Mouse (Mus musculus): ENCODE measurements around the gene Stxbp5. TPM values are rescaled to one million over a fixed set of nuclear protein-coding genes. Genes with fewer than 3 reads are reported as not detected.
"Not testable (repeated sequence)": the region's sequence is repeated elsewhere in the genome, so short reads cannot be mapped to it uniquely, and the experiment has no call there.

The Stxbp5 gene
- total RNA-seq, 2 experiments from 2014 or later: 110 to 120 TPM

GRCm38 (mm10) chr10:9889651-9890050 is 11.2 kb downstream of the Stxbp5 start:
- Histone ChIP-seq H3K4me3 (no peak overlapping the region), H3K27ac (no peak overlapping the region)
- no peak for DNase-seq (ENCODE audit: extremely low spot score in 1 of 2, low spot score in 2 of 2)
- TF ChIP-seq CTCF (IDR thresholded peaks at IDR 0.05): no peak
- intact Hi-C loops (cut with DNase I): no loop called here

DNA sequence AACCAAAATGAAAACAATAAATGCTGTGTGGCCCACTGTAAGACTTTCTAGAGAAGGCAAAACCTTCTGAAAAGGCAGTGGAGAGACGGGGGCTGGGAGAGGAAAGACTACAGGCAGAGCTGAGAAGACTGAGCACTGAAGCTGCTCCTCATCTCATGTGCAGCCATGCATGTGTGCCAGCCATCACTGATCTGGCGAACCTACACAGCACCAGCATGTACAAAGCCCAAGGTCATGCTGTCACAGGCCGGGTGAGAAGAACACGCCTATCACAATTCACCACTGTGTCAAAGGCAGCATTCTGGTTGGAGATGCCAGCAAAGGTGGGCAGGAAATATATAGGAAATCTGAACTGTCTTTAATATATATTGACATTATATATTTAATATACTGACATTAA is 12.2 kb downstream of the Stxbp5 start:
- H3K27ac ChIP-seq: no peak overlapping the region
- H3K4me3 ChIP-seq: no peak overlapping the region
- no peak for TF ChIP-seq CTCF (IDR thresholded peaks at IDR 0.05)
- intact Hi-C loops (cut with DNase I): no loop called here
- DNase-seq (ENCODE audit: extremely low spot score in 1 of 2, low spot score in 2 of 2): no peak

GRCm38 (mm10) chr10:9881781-9882320 is 19.0 kb downstream of the Stxbp5 start:
- intact Hi-C loops (cut with DNase I); H3K4me3 ChIP-seq; DNase-seq (ENCODE audit: extremely low spot score in 1 of 2, low spot score in 2 of 2); H3K27ac ChIP-seq: not testable (repeated sequence)

GRCm38 (mm10) chr10:9880070-9880728 is 20.7 kb downstream of the Stxbp5 start:
- Histone ChIP-seq H3K4me3 (no peak overlapping the region), H3K27ac (no peak overlapping the region)
- no peak for DNase-seq (ENCODE audit: extremely low spot score in 1 of 2, low spot score in 2 of 2)
- intact Hi-C loops (cut with DNase I): no loop called here
- no peak for TF ChIP-seq CTCF (IDR thresholded peaks at IDR 0.05)

GRCm38 (mm10) chr10:9878821-9879489 is 21.9 kb downstream of the Stxbp5 start:
- no peak for TF ChIP-seq CTCF (IDR thresholded peaks at IDR 0.05)
- Histone ChIP-seq H3K27ac (no peak overlapping the region), H3K4me3 (no peak overlapping the region)
- no peak for DNase-seq (ENCODE audit: extremely low spot score in 1 of 2, low spot score in 2 of 2)
- intact Hi-C loops (cut with DNase I): no loop called here

- DNase-seq (ENCODE audit: extremely low spot score in 1 of 2, low spot score in 2 of 2): no peak
- H3K27ac ChIP-seq: no peak overlapping the region
- intact Hi-C loops (cut with DNase I): no loop called here
- H3K4me3 ChIP-seq: no peak overlapping the region
- no peak for TF ChIP-seq CTCF (IDR thresholded peaks at IDR 0.05)
Measured at GRCm38 (mm10) chr10:9875905-9876304, 25.0 kb downstream of the Stxbp5 start.

DNA sequence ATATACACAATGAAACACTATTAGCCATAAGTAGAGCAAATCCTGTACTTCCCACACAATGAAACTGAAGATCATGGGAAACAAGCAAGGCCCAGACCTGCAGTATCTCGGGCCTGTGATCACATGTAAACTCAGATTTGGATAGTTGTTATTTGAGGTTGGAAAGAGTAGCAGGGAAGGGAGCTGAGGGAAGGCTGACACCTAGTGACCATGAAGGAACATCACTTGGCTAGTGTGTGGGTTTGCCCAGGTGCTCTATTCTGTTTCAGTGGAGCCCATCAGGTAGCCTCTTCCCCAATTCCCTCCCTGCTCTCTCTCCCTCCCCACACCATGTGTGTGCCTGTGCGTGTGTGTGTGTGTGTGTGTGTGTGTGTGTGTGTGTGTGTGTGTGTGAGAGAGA is 28.7 kb downstream of the Stxbp5 start:
- Histone ChIP-seq H3K4me3 (no peak overlapping the region), H3K27ac (no peak overlapping the region)
- TF ChIP-seq CTCF (IDR thresholded peaks at IDR 0.05): peak; percentile 38
- intact Hi-C loops (cut with DNase I): no loop called here
- DNase-seq (ENCODE audit: extremely low spot score in 1 of 2, low spot score in 2 of 2): no peak

GRCm38 (mm10) chr10:9866793-9867579 is 33.9 kb downstream of the Stxbp5 start:
- DNase-seq (ENCODE audit: extremely low spot score in 1 of 2, low spot score in 2 of 2): no peak
- no peak for TF ChIP-seq CTCF (IDR thresholded peaks at IDR 0.05)
- H3K27ac ChIP-seq: no peak overlapping the region
- H3K4me3 ChIP-seq: no peak overlapping the region
- intact Hi-C loops (cut with DNase I): no loop called here

DNA sequence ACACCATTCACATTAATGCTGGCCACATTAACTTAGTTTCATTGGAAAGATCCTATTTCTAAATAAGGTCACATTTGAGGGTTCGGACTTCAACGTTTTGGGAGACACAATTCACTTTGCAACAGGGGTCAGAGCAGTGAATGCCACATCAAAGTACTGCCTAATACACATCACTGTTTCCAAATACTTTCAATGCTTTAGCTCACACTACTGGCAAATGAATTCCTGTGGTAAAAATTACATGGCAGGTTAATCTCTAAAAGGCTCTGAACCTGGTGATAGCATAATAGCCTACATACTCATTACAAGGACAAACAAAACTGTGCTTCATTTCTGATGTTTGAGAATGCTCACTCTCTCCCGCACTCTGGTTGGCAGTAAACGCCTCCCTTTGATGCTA is 40.9 kb downstream of the Stxbp5 start:
- Histone ChIP-seq H3K27ac (no peak overlapping the region), H3K4me3 (no peak overlapping the region)
- no peak for DNase-seq (ENCODE audit: extremely low spot score in 1 of 2, low spot score in 2 of 2)
- no peak for TF ChIP-seq CTCF (IDR thresholded peaks at IDR 0.05)
- intact Hi-C loops (cut with DNase I): no loop called here

GRCm38 (mm10) chr10:9859476-9859875 is 41.4 kb downstream of the Stxbp5 start:
- intact Hi-C loops (cut with DNase I): no loop called here
- Histone ChIP-seq H3K4me3 (no peak overlapping the region), H3K27ac (no peak overlapping the region)
- TF ChIP-seq CTCF (IDR thresholded peaks at IDR 0.05): no peak
- no peak for DNase-seq (ENCODE audit: extremely low spot score in 1 of 2, low spot score in 2 of 2)

DNA sequence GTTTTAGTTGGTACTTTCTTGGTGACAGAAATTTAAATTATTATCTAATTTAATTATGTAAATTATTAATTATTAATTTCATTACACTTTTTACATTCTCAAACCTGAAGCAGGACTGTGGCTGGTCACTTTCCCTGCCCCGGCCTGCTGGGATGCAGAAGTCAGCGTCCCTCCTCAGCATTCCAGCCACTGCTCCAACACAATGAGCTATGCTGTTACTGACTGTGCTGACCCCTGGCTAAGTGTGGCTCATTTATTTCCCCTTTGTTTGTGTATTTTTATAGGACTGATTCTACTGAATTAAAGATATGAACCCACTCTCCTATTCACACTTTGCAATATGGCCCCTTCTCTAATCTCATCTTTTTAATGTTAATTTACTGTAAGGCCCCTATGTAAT is 43.0 kb downstream of the Stxbp5 start:
- no peak for DNase-seq (ENCODE audit: extremely low spot score in 1 of 2, low spot score in 2 of 2)
- no peak for TF ChIP-seq CTCF (IDR thresholded peaks at IDR 0.05)
- Histone ChIP-seq H3K4me3 (no peak overlapping the region), H3K27ac (no peak overlapping the region)
- intact Hi-C loops (cut with DNase I): no loop called here

DNA sequence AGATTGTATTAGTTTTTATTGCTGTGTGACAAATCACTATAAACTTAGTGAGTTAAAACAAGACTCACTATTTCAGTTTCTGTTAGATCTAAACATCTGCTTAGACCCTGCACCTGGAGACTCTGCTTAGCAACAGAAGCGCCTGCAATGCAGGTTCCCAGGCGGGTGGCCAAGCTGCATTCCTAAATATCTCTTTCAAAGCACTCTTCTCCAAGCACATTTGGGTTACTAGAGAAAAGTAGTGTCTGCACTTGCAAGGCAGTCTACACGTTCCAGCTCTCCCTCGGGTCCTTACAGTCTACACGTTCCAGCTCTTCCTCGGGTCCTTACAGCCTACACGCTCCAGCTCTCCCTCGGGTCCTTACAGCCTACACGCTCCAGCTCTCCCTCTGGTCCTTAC is 44.1 kb downstream of the Stxbp5 start:
- H3K4me3 ChIP-seq: no peak overlapping the region
- TF ChIP-seq CTCF (IDR thresholded peaks at IDR 0.05): no peak

More for the DNA sequence above, 44.1 kb downstream of the Stxbp5 start:
- intact Hi-C loops (cut with DNase I): no loop called here
- no peak overlapping the region for H3K27ac ChIP-seq
- DNase-seq (ENCODE audit: extremely low spot score in 1 of 2, low spot score in 2 of 2): no peak

Measured in left cerebral cortex, adult 2 months (tissue).